Mouse (Mus musculus): ENCODE data around the gene Slmap. TPM values are rescaled to one million over a fixed set of nuclear protein-coding genes. Genes with fewer than 3 reads are reported as not detected.

Slmap gene
- polyA plus RNA-seq, 1 experiment from 2014 or later = 161 TPM

GRCm38 (mm10) chr14:26571951-26572675 is 37.4 kb upstream of the Slmap start:
- Histone ChIP-seq H3K27ac (replicated peaks in 1 of 2; ENCODE audit: control insufficient read depth in 1 of 2, insufficient read depth in 1 of 2, low read depth in 2 of 2, low read length in 2 of 2) (no peak overlapping the region), H3K4me2 (ENCODE audit: low read length) (no peak overlapping the region), H3K9ac (ENCODE audit: low read length) (no peak overlapping the region), H3K36me3 (ENCODE audit: control insufficient read depth, insufficient read depth, low read length) (no peaks in the 10 kb centered on the region), H3K9me3 (ENCODE audit: control insufficient read depth, low read length) (no peaks in the 10 kb centered on the region), H3K4me1 (ENCODE audit: control insufficient read depth in 2 of 2, insufficient read depth in 2 of 2, low read length in 2 of 2) (peaks cover 0 to 3% of the 10 kb centered on the region in 2 experiments; a peak in 1 of 4 replicates), H3K4me3 (ENCODE audit: control insufficient read depth in 1 of 2, insufficient read depth in 1 of 2, low read depth in 1 of 2, low read length in 2 of 2) (no peak overlapping the region), H3K27me3 (ENCODE audit: control insufficient read depth, insufficient read depth, low read length) (no peaks in the 10 kb centered on the region)
- no peak for ATAC-seq (ENCODE audit: insufficient number of reproducible peaks, insufficient read depth, low FRiP score, low read depth)
- WGBS = 45% methylated on average over 4 of the region's 4 CpGs

- Histone ChIP-seq H3K9me3 (ENCODE audit: control insufficient read depth, low read length) (no peaks in the 10 kb centered on the region), H3K4me2 (ENCODE audit: low read length) (no peak overlapping the region), H3K36me3 (ENCODE audit: control insufficient read depth, insufficient read depth, low read length) (no peaks in the 10 kb centered on the region), H3K27ac (replicated peaks in 1 of 2; ENCODE audit: control insufficient read depth in 1 of 2, insufficient read depth in 1 of 2, low read depth in 2 of 2, low read length in 2 of 2) (no peak overlapping the region), H3K4me1 (ENCODE audit: control insufficient read depth in 2 of 2, insufficient read depth in 2 of 2, low read length in 2 of 2) (peaks cover 0 to 3% of the 10 kb centered on the region in 2 experiments; a peak in 1 of 4 replicates), H3K9ac (ENCODE audit: low read length) (no peak overlapping the region), H3K27me3 (ENCODE audit: control insufficient read depth, insufficient read depth, low read length) (no peaks in the 10 kb centered on the region), H3K4me3 (ENCODE audit: control insufficient read depth in 1 of 2, insufficient read depth in 1 of 2, low read depth in 1 of 2, low read length in 2 of 2) (no peak overlapping the region)
- 73% methylated on average over 4 of the region's 4 CpGs for whole genome bisulfite sequencing
- ATAC-seq (ENCODE audit: insufficient number of reproducible peaks, insufficient read depth, low FRiP score, low read depth) = no peak
Measured at GRCm38 (mm10) chr14:26569880-26570279, 35.1 kb upstream of the Slmap start.

- Histone ChIP-seq H3K4me2 (ENCODE audit: low read length) (no peak overlapping the region), H3K36me3 (ENCODE audit: control insufficient read depth, insufficient read depth, low read length) (no peaks in the 10 kb centered on the region), H3K4me3 (ENCODE audit: control insufficient read depth in 1 of 2, insufficient read depth in 1 of 2, low read depth in 1 of 2, low read length in 2 of 2) (no peak overlapping the region), H3K9ac (ENCODE audit: low read length) (no peak overlapping the region), H3K27me3 (ENCODE audit: control insufficient read depth, insufficient read depth, low read length) (no peaks in the 10 kb centered on the region), H3K9me3 (ENCODE audit: control insufficient read depth, low read length) (peaks cover 11% of the 10 kb centered on the region), H3K4me1 (ENCODE audit: control insufficient read depth in 2 of 2, insufficient read depth in 2 of 2, low read length in 2 of 2) (peaks cover 3 to 5% of the 10 kb centered on the region in 2 experiments; a peak in 3 of 4 replicates), H3K27ac (replicated peaks in 1 of 2; ENCODE audit: control insufficient read depth in 1 of 2, insufficient read depth in 1 of 2, low read depth in 2 of 2, low read length in 2 of 2) (no peak overlapping the region)
- WGBS = 75% methylated on average over 2 of the region's 2 CpGs
- no peak for ATAC-seq (ENCODE audit: insufficient number of reproducible peaks, insufficient read depth, low FRiP score, low read depth)
Measured at GRCm38 (mm10) chr14:26562247-26562646, 27.5 kb upstream of the Slmap start.

GRCm38 (mm10) chr14:26558536-26558935 is 23.8 kb upstream of the Slmap start:
- WGBS = 90% methylated on average over 7 of the region's 7 CpGs

GRCm38 (mm10) chr14:26557581-26557980 is 22.9 kb upstream of the Slmap start:
- 43% methylated on average over 1 of the region's 1 CpGs for WGBS
- peaks cover 11% of the 10 kb centered on the region for H3K9me3 ChIP-seq (ENCODE audit: control insufficient read depth, low read length)
- ATAC-seq (ENCODE audit: insufficient number of reproducible peaks, insufficient read depth, low FRiP score, low read depth) = no peak

More at GRCm38 (mm10) chr14:26558536-26558935, 23.8 kb upstream of the Slmap start:
- Histone ChIP-seq H3K4me3 (ENCODE audit: control insufficient read depth in 1 of 2, insufficient read depth in 1 of 2, low read depth in 1 of 2, low read length in 2 of 2) (no peak overlapping the region), H3K27me3 (ENCODE audit: control insufficient read depth, insufficient read depth, low read length) (no peaks in the 10 kb centered on the region), H3K4me2 (ENCODE audit: low read length) (no peak overlapping the region), H3K27ac (replicated peaks in 1 of 2; ENCODE audit: control insufficient read depth in 1 of 2, insufficient read depth in 1 of 2, low read depth in 2 of 2, low read length in 2 of 2) (no peak overlapping the region), H3K9ac (ENCODE audit: low read length) (no peak overlapping the region), H3K4me1 (ENCODE audit: control insufficient read depth in 2 of 2, insufficient read depth in 2 of 2, low read length in 2 of 2) (peaks cover 3 to 5% of the 10 kb centered on the region in 2 experiments; a peak in 3 of 4 replicates), H3K9me3 (ENCODE audit: control insufficient read depth, low read length) (peaks cover 11% of the 10 kb centered on the region), H3K36me3 (ENCODE audit: control insufficient read depth, insufficient read depth, low read length) (no peaks in the 10 kb centered on the region)
- ATAC-seq (ENCODE audit: insufficient number of reproducible peaks, insufficient read depth, low FRiP score, low read depth) = no peak

GRCm38 (mm10) chr14:26552853-26553252 is 18.1 kb upstream of the Slmap start:
- WGBS = 63% methylated on average over 3 of the region's 3 CpGs
- no peaks in the 10 kb centered on the region for H3K36me3 ChIP-seq (ENCODE audit: control insufficient read depth, insufficient read depth, low read length)
- peaks cover 3 to 4% of the 10 kb centered on the region in 2 experiments; a peak in 3 of 4 replicates for H3K4me1 ChIP-seq (ENCODE audit: control insufficient read depth in 2 of 2, insufficient read depth in 2 of 2, low read length in 2 of 2)
- no peak overlapping the region for H3K4me3 ChIP-seq (ENCODE audit: control insufficient read depth in 1 of 2, insufficient read depth in 1 of 2, low read depth in 1 of 2, low read length in 2 of 2)
- no peak for ATAC-seq (ENCODE audit: insufficient number of reproducible peaks, insufficient read depth, low FRiP score, low read depth)
- no peaks in the 10 kb centered on the region for H3K9me3 ChIP-seq (ENCODE audit: control insufficient read depth, low read length)
- H3K27me3 ChIP-seq (ENCODE audit: control insufficient read depth, insufficient read depth, low read length) = no peaks in the 10 kb centered on the region
- no peak overlapping the region for H3K27ac ChIP-seq (replicated peaks in 1 of 2; ENCODE audit: control insufficient read depth in 1 of 2, insufficient read depth in 1 of 2, low read depth in 2 of 2, low read length in 2 of 2)
- no peak overlapping the region for H3K9ac ChIP-seq (ENCODE audit: low read length)
- no peak overlapping the region for H3K4me2 ChIP-seq (ENCODE audit: low read length)

More at GRCm38 (mm10) chr14:26557581-26557980, 22.9 kb upstream of the Slmap start:
- H3K4me1 ChIP-seq (ENCODE audit: control insufficient read depth in 2 of 2, insufficient read depth in 2 of 2, low read length in 2 of 2) = peaks cover 3 to 5% of the 10 kb centered on the region in 2 experiments; a peak in 3 of 4 replicates
- no peak overlapping the region for H3K27ac ChIP-seq (replicated peaks in 1 of 2; ENCODE audit: control insufficient read depth in 1 of 2, insufficient read depth in 1 of 2, low read depth in 2 of 2, low read length in 2 of 2)
- H3K4me3 ChIP-seq (ENCODE audit: control insufficient read depth in 1 of 2, insufficient read depth in 1 of 2, low read depth in 1 of 2, low read length in 2 of 2) = no peak overlapping the region
- H3K9ac ChIP-seq (ENCODE audit: low read length) = no peak overlapping the region
- no peaks in the 10 kb centered on the region for H3K36me3 ChIP-seq (ENCODE audit: control insufficient read depth, insufficient read depth, low read length)
- no peak overlapping the region for H3K4me2 ChIP-seq (ENCODE audit: low read length)
- no peaks in the 10 kb centered on the region for H3K27me3 ChIP-seq (ENCODE audit: control insufficient read depth, insufficient read depth, low read length)

GRCm38 (mm10) chr14:26552441-26552840 is 17.7 kb upstream of the Slmap start:
- no peak for ATAC-seq (ENCODE audit: insufficient number of reproducible peaks, insufficient read depth, low FRiP score, low read depth)
- no peak overlapping the region for H3K9ac ChIP-seq (ENCODE audit: low read length)
- H3K9me3 ChIP-seq (ENCODE audit: control insufficient read depth, low read length) = no peaks in the 10 kb centered on the region
- WGBS = 72% methylated on average over 2 of the region's 2 CpGs
- H3K27ac ChIP-seq (replicated peaks in 1 of 2; ENCODE audit: control insufficient read depth in 1 of 2, insufficient read depth in 1 of 2, low read depth in 2 of 2, low read length in 2 of 2) = no peak overlapping the region
- H3K4me1 ChIP-seq (ENCODE audit: control insufficient read depth in 2 of 2, insufficient read depth in 2 of 2, low read length in 2 of 2) = 0 out of 4 replicates have a peak, but pooled peaks cover 0 to under 1% of the 10 kb centered on the region in 2 experiments
- no peak overlapping the region for H3K4me2 ChIP-seq (ENCODE audit: low read length)
- no peaks in the 10 kb centered on the region for H3K36me3 ChIP-seq (ENCODE audit: control insufficient read depth, insufficient read depth, low read length)
- no peaks in the 10 kb centered on the region for H3K27me3 ChIP-seq (ENCODE audit: control insufficient read depth, insufficient read depth, low read length)
- H3K4me3 ChIP-seq (ENCODE audit: control insufficient read depth in 1 of 2, insufficient read depth in 1 of 2, low read depth in 1 of 2, low read length in 2 of 2) = no peak overlapping the region

All from heart, embryonic 14.5 days (tissue).